Mouse (Mus musculus) brain, adult 2 months (tissue): Measurements from ENCODE around the gene Ccdc3.

ENCODE experiments used
- DNase-seq: peaks from one replicate; pipeline ENCODE4 v3.0.0; 2011; ENCODE audit warnings: low read depth, low spot score

Ccdc3 gene

GRCm38 (mm10) chr2:5137500-5138286, at the start of gene Ccdc3:
TSS of gene Ccdc3 (plus strand) at chr2:5137776.
- no peak for DNase-seq

GRCm38 (mm10) chr2:5090385-5090784, 47.2 kb upstream of the Ccdc3 start:
- peak; percentile 84 for DNase-seq

- peak; percentile 67 for DNase-seq
These were observed 42.7 kb upstream of the Ccdc3 start for GRCm38 (mm10) chr2:5094876-5095275.

GRCm38 (mm10) chr2:5095316-5095715, 42.3 kb upstream of the Ccdc3 start:
- DNase-seq = peak; percentile 65

- DNase-seq = peak; percentile 67
These were observed 39.7 kb upstream of the Ccdc3 start for GRCm38 (mm10) chr2:5097786-5098445.

GRCm38 (mm10) chr2:5099176-5099575, 38.4 kb upstream of the Ccdc3 start:
- no peak for DNase-seq

- DNase-seq = peak; percentile 57
These were observed 35.8 kb upstream of the Ccdc3 start for GRCm38 (mm10) chr2:5101743-5102245.

GRCm38 (mm10) chr2:5102891-5103290, 34.7 kb upstream of the Ccdc3 start:
- no peak for DNase-seq

- DNase-seq = no peak
These were observed 24.7 kb upstream of the Ccdc3 start for GRCm38 (mm10) chr2:5112785-5113291.

GRCm38 (mm10) chr2:5114386-5114785, 23.2 kb upstream of the Ccdc3 start:
- DNase-seq = no peak

GRCm38 (mm10) chr2:5116856-5117532, 20.6 kb upstream of the Ccdc3 start:
- no peak for DNase-seq

GRCm38 (mm10) chr2:5125506-5125905, 12.1 kb upstream of the Ccdc3 start:
- DNase-seq = no peak

GRCm38 (mm10) chr2:5127369-5127768, 10.2 kb upstream of the Ccdc3 start:
- peak; percentile 31 for DNase-seq

- DNase-seq = no peak
These were observed 8.5 kb upstream of the Ccdc3 start for GRCm38 (mm10) chr2:5129099-5129498.

- no peak for DNase-seq
These were observed 5.5 kb upstream of the Ccdc3 start for GRCm38 (mm10) chr2:5132046-5132445.

- DNase-seq = no peak
These were observed 2.4 kb upstream of the Ccdc3 start for GRCm38 (mm10) chr2:5134959-5135743.

GRCm38 (mm10) chr2:5139961-5140360, 2.4 kb downstream of the Ccdc3 start:
- no peak for DNase-seq

- DNase-seq = no peak
These were observed 6.9 kb downstream of the Ccdc3 start for GRCm38 (mm10) chr2:5144446-5144845.

GRCm38 (mm10) chr2:5147907-5148306, 10.3 kb downstream of the Ccdc3 start:
- DNase-seq = no peak

GRCm38 (mm10) chr2:5154711-5155110, 17.1 kb downstream of the Ccdc3 start:
- DNase-seq = no peak

GRCm38 (mm10) chr2:5160236-5160848, 22.8 kb downstream of the Ccdc3 start:
- DNase-seq = no peak
